Mouse (Mus musculus) urinary bladder, adult 2 months (tissue): ENCODE results near the gene Slit3. TPM values are rescaled to one million over a fixed set of nuclear protein-coding genes. Genes with fewer than 3 reads are reported as not detected.

Experiments
- DNase-seq: peaks from one replicate; pipeline ENCODE4 v3.0.0; 2022; ENCODE audit warnings: low spot score
- polyA plus RNA-seq: library from polyadenylated mRNA; depleted of rRNA; stranded (reverse); fragments of >200 nt; gene quantifications from 2 replicates; pipeline ENCODE4 v1.2.3, GENCODE M21; 2012

Gene Slit3
- polyA plus RNA-seq, 1 experiment, result 36.3 TPM

DNA sequence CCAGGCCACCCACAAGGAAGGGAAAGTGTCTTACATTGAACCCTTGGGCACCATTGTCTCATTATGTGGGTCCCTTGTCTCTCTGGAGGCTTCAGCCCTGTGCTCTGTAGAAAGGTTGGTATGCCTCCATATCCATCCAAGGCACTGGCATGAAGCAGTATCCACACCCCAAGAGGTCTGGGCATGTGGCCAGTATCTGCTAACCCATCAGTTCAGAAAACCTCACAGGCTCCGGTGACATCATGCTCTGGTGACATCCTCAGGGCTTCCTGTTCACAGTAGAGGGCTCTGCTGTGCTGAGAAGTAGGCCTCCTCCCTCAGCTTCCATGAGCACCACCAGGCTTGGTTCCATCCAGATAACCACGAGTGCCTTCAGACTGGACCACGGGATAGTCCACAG, 506.8 kb downstream of the Slit3 start:
- DNase-seq, result no peak

DNA sequence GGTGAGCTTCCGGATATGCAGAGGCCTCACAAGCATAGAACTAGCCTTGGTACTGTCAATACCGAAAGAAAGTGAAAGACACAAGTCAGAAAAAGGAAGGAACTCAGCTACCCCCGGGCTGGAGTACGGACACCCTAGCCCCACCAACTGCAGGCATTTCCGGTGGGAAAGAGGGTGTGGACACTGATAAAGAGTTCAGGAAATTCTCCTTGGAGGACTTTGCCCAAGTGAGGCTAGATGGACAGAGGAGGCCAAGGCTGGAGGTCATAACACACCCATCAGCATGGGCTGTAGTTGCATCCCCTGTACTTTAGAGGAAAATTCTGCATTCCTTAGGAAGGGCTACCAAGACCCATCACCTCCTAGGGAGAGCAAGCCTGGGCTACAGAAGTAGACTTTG, 511.2 kb downstream of the Slit3 start:
- DNase-seq, result no peak

DNA sequence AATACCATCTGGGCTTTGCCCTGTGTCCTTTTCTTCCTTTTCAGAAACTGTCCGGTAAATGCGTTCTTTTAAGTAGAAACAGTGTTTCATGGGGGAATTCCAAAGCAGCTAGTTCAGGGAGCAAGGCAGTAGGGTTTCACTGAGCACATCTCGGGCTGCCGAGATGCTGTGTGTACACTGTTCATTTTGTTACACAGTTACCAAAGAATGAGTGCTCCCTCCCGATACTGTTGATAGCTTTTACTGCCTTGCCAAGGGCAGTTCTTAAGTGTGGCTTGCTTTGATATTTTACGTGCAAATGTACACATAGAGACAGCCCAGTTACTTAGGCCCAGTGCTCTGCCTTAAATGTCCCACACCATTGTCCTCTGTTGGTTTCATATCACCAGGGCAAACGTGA, 516.1 kb downstream of the Slit3 start:
- DNase-seq, result no peak

DNA sequence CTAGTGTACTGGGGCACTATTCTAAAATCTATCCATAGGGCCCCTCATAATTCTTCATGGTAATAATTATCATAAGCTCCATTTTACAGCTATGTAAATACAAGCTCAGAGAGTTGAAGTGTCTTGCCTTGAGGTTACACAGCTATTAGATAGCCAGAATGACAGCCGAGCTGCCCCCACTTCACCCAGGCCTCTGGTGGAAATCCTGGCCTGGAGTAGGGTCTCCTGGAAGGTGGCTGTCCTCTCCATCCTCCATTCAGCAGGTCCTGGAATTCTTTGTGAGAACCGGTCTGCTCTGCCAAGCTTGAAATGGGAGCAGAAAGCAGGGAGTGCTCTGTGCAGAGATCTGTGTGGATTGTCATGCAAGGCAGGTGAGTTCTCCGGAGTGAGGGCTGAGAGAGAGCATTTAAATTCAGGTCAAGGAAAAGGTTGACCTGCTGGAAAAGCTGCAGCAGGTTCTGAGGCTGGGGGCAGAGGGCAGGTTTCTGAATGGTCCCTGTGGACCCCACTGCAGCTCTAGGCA, 517.9 kb downstream of the Slit3 start:
- no peak for DNase-seq

DNA sequence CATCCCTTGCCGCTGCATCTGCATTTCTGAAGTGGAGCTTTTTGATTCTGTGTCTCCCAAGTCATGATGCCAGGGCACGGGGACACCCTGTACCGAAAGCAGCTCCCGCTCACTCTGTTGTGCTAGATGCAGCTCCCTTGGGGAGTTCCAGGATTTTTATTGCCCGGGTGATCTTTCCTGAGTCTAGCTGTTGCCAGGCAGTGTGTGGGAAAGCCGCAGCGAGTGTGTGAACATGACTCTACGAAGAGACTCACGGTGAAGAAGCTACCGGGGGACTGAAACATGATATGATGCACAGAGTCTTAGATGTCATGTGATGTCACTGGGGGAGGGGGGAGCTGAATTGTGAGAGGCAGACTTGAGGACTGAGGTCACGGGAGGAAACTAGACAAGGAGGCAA, 518.4 kb downstream of the Slit3 start:
- DNase-seq, result no peak

DNA sequence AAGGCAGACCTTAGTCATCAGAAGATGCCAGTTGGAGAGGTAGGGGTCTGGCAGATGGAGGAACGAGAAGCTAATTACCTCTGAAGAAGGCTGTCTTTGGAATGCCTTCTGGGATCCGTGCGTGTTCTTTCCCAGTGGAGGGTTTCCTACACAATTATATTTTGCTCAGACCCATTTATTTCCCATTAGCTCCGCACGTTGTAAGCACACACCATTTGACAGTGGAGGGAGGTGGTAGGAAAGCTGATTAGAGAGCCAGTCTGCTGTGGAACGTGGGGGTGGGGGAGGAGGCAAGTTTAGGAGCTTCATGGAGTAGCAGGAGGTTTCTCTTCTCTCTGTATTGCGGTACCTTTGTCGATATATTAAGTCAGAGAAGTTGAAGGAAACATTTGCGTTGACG, 530.3 kb downstream of the Slit3 start:
- DNase-seq, result no peak

DNA sequence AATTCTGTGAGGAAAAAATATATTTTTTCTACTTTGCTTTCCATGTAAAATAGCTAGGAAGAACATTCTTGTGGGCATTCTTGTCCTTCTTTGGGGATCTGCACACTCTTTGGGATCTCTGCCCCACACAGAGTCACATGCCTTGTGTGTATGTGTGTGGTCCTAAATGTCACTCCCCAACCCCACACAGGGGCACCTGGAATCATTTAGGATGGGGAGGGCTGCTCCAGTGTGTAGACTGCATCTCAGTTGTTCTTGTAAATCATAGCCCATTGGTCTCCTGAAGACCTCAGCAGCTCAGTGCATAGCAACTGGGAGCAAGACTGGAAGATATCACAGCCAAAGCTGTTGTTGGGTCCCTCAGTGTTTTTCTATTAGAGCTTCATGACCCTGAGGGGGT, 534.8 kb downstream of the Slit3 start:
- no peak for DNase-seq

DNA sequence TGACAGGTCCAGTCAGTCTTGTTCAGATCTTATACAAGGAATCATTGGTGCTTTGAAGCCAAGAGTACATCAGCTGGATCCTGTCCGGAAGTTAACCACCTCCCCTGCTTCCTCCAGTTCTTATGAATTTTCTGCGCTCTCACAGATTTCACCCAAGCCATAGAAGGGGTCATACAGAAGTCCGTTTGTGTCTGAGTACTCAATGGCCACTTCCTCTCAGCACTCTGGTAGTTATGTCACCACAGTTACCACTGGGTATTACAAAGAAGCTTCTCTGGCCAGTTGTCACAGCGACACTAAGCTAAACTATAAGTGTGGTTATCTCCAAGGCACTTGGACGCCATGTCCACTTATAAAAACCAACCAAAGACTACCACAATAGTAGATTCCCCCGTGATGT, 536.6 kb downstream of the Slit3 start:
- no peak for DNase-seq

DNA sequence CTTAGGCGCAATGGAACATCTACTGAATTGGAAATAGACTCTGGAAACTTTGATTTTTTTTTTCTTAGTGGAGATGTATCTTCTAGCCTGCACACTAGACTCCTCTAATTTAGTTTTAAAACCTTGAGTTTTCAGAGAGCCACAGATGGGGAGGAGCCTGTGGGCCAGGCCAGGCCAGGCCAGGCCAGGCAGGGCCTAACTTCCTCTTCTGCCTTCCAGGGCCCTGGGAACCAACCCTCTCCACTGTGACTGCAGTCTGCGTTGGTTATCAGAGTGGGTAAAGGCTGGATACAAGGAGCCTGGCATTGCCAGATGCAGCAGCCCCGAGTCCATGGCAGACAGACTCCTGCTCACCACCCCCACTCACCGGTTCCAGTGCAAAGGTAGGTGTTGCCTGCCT, 539.9 kb downstream of the Slit3 start:
- DNase-seq, result no peak

DNA sequence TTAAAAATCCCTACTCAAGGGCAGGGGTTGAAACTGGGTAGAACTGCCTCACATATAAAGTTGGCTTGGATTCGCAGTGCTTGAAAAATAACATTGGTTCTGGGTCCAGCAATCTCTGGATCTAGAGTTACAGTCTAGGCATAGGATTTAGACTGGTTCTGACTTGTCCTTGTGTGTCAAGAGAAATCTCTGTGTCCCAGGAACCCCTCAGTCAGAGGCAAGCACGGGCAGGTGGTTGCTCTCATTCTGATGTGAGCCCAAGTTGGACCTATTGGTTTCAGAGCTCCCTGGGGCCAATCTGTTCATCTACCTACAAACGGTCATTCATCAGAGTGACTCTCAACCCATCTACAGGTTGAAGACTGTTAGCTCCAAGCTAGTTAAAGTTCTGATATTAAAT, 541.9 kb downstream of the Slit3 start:
- DNase-seq, result no peak

DNA sequence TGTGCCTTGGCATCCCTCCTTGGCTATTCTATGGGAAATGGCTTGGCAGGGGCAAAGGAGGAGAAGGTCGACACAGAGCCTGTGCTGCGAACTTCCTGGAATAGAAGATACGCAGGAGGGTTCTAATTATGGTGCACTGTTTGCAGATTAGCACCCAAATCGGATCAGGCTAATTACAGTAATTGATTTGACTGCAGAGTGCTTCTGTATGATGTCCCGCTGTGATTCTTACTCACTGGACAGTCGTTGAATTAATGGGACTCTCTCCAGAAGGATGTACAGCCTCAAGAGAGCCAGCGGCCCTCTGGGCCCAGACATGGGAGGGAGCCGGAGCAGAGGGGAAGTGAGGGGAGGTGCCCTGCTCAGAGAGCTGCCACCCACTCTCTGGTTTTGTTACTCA, 542.6 kb downstream of the Slit3 start:
- no peak for DNase-seq

DNA sequence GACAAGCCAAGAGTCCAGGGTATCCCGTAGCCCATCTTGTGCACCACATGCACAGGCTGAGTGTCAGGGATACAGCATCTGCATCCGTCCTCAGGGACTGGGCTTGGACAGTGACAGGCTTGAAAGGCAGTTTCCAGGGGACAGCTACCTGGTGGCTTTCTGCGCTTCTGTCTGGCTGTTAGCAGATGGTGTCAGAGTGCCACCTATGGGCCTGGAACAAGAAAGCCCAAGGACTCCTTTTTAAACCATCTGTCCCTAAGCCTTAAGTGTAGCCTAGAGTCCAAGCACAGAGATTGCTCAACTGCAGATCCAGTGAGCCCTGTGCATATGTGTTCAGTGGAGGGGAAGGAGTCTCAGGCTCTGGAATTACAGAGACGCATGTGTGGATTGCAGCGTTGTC, 544.0 kb downstream of the Slit3 start:
- DNase-seq, result no peak

DNA sequence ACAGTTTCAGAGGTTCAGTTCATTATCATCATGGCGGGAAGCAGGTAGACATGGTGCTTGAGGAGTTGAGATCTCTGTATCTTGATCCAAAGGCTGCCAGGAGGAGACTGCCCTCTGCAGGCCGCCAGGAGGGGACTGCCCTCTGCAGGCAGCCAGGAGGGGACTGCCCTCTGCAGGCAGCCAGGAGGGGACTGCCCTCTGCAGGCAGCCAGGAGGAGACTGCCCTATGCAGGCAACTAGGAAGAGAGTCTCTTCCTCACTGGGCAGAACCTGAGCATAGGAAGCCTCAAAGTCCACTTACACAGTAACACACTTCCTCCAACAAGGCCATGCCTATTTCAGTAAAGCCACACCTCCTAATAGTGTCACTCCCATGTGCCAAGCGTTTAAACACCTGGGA, 546.4 kb downstream of the Slit3 start:
- DNase-seq, result no peak

DNA sequence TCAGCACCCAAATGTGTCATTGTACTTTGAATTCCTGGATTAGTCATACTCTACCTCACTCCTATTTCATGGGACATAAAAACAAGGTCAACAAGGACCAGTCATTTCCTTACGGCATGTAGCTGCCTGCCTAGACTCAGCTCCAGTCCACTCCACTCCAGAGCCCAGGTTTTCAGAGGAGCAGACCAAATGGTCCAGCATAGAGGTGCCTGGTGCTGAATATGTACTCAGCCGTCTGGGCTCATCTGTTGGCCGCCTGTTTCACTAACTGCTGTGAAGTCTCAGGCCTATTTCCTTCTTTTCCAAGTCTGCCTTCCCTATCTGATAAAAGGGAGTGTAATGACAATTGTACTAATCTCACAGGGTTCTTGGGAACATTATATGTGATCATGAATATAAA, 547.1 kb downstream of the Slit3 start:
- DNase-seq, result no peak

DNA sequence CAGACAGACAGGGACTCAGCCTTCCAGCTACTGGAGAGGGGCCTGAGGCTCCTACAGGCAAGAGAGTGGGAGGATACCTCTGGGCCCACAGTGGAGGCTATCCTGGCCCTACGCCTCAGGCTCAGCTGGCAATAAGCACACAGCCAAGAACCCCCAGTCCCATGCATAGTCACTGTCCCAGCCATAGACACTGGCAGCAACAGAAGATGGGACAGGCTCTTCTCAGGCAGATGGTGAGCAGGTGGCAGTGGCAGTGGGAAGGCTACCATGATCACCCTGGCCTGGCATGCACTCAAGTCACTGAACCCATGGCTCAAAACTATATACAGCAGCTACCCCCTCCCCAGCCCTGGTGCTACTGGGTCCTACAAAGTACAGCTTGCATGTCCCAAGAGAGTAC, 547.7 kb downstream of the Slit3 start:
- DNase-seq, result no peak

DNA sequence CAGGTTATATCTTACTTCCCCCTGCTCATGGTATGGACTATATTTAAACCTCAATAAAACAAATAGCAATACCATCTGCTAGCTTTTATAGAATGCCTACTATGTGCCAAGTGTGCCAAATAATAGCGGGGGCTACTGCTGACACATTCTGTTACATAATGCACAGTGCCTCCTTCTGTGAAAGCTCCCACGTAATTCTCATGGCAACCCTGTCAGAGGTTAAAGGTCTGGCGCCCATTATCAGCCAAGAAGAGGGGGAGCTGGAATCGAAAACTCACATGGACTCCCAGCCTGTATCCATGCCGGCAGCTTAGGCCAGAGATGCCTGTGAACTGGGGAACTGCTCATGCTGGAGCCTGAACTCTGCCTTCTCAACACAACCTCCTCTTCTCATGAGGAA, 548.5 kb downstream of the Slit3 start:
- DNase-seq, result no peak

DNA sequence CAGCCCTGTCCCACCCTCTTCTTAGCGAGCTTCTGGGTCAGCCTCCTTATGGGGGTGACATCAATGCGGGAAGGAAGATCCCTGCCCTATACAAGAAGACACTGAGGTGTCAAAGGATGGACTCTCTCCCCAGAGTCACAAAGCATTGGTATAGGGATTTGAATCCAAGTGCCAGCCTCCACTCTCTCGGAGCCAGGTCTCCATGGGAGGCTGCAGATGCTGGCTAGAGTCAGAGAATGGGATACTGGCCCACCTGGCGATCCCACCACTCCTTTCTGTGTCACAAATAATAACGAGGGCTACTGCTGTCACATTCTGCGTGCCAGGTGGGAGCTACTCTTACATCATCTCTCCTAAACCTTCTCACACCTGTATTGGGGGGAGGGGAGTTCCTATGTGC, 549.2 kb downstream of the Slit3 start:
- DNase-seq, result no peak

DNA sequence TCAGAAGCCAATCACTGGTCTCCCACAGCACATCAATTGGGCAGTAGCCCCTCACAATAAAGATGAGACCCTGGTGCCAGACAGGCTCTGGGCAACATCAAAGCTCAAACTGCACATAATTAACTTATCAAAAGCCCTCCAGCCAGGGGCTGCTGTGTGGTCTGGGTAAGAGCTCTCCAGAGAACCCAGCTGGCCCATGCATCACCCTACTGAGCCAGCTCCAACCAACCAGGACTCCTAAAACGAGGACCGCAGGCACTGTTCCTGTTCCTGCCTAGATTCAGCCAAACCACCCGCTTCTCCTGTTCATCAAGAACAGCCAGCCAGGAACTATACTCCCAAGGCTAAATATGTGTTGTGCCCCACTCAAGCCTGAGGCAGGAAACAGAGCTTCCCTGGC, 549.7 kb downstream of the Slit3 start:
- no peak for DNase-seq

DNA sequence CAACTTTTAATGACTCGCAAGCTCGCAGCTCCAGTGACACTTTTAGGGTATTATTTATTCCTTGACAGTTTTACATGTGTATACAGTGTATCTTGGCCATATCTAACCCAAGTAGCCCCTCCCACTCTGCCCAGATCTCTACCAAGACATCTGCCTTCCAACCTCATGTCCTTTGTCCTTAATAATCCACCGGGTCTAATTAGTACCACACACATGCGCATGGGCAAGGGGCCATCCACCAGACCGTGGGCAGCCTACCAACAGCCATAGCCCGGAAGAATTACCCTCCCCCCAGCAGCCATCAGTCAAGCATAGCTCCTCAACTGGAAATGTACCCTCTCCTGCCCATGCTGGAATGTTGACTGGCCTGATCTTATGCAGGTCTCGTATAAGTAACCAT, 552.0 kb downstream of the Slit3 start:
- DNase-seq, result no peak

DNA sequence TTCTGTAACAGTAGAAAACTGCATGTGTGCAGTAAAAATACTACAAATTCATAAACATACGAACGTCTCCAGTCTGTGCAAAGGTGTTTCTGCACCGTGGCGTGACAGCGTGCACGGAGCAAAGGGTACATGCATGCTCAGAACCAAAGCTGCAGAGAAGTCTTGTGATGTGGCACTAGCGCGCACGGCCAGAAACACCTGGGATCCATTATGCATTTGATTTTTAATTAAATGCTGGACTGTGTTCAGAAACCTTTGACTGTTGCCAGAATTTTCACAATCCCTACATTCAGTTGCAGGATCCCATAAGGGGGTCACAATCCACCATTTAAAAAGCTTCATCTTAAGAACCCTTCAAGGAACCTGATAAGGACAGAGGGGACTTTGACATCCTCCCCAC, 553.2 kb downstream of the Slit3 start:
- DNase-seq, result no peak

DNA sequence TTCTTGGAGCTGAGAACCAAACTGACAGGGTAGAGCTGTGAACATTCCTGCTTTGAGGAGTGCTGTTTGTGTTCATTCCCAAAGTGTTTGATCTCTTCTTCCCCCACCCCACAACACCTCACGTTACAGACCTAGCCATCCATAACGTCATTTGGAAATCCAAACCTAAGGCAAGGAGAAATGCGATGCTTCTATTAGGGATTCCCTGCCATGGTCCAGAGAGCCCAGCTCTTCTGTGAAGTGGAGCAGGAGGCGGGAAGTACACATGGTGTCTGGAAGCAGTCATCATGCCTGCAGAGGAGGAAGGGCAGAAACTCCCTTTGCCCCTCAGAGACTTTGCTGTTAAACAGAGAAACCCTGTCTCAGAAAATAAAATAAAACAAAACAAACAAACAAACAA, 555.7 kb downstream of the Slit3 start:
- no peak for DNase-seq

DNA sequence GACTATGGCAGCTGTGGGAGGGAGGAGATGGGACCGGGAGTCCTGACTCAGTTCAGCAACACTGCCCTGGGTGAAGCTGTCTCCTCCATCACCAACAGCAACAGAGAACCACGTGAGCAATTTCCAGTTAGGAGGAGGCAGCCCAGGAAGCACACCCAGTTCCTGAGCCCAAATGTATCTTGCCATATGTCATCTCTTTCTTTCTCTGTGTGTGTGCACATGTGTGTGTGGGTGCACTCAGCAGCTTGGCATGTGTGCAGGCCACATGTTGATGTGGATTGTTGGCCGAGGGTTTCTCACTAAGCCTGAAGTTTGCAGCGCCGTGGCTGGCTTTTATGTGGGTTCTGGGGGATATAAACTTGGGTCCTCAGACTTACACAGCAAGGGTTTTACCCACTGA, 559.0 kb downstream of the Slit3 start:
- DNase-seq, result no peak

DNA sequence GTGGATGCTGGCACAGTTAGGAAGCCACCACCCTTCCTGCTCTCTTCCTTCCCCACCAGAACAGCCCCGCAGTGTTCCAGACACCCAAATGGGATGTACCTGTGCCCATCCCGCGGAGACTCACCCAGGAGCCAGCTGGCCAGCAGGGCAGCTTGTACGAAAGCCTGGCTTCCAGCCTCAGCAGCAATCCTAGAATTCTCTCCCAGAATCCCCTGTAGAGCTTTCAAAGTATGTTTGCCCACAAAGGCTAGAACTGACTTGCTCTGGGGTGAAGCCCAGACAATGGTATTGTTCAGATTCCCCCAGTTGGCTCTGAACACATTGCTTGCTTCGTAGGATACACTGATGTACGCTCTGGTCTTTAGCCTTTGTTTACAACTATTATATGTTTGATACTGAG, 566.3 kb downstream of the Slit3 start:
- no peak for DNase-seq

DNA sequence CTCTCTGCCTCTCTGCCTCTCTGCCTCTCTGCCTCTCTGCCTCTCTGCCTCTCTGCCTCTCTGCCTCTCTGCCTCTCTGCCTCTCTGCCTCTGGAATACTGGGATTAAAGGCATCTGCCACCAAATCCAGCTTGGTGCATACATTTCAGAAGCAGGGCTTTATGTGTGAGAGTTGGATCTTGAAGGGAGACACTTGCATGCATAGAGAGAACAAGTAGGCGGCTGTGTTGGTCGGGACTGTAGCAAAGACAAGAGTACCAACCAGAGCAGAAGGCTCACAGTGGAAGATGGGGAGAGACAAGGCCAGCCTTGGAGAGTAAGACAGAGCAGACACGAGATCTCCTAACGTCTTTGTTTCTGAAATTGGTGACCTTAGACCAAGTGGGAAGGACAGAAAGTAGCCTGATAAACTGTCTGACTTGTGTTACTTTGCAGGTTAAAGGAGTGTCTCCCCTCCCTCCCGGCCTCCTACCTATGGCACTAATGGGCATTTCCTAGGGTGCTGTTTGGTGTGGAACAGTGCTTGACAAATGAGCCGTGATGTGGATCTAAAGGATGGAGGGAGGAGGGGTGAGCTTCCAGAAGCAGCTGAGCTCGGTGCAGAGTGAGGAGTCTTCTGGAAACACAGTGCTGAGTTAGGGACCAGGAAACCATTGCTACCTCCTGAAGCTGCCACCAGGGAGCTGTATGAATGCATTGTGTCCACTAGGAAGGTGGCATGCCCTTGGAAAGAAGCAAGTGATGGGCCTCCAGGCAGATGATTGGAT, 569.7 kb downstream of the Slit3 start:
- no peak for DNase-seq
